Mouse (Mus musculus): Measurements from ENCODE around the gene Ndufa9.

Gene Ndufa9

DNA sequence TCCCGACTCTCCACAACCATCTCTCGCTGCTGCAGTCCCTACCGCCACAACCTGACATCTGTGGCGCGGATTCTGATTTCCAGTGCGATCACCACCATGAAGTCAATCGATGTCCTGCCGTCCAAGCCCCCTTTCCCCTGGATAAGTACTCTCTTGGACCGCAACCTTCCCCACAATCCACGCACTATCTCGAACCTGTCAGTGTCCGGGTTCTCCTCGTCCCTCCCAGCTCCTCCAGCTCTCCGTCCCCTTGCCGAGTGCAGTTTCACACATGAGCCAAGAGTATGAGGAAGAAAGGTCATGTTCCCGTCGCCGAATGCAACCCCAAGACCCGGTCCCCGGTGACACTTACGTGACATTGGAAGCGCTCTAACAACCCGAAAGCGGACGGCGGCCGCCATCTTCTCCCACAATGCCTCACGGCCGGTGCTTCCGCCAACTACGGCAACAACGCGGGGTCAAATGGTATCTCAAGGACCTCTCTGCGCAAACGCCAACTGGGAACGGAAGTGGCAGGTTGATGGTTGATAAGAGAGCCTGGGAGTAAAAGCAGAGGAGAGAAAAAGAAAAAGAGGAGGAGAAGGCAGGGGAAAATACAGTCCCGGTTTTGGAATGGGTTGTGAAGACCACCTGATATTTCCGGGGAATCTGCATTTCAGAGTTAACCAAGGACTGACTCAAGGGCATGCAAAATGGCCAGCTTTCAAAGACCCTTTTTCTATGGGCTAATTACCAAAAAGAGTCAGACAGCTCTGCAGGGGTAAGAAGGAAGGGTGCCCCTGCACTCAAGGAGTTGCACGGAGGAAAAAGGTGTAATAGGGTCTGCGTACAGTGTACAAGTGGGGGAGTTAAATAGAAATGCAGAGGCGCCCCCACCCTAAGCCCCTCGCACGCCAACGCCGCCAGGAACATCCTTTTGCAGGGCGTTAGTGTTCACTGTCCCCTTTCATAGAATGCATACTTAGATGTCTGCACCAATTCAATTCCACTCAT, at the start of gene Ndufa9:
TSS of gene Ndufa9 (minus strand) at position 425 of the 993 bp plus-strand sequence.
- DNase-seq (ENCODE audit: low spot score), result peak; percentile 95

GRCm38 (mm10) chr6:126877118-126877517, 28.2 kb upstream of the Ndufa9 start:
- no peak for DNase-seq (ENCODE audit: low spot score)

- DNase-seq (ENCODE audit: low spot score), result no peak
Observed at GRCm38 (mm10) chr6:126852881-126853280, 3.9 kb upstream of the Ndufa9 start, which contains the start of gene Akap3. Gene Akap3, plus strand, starts transcription at chr6:126853098.

DNA sequence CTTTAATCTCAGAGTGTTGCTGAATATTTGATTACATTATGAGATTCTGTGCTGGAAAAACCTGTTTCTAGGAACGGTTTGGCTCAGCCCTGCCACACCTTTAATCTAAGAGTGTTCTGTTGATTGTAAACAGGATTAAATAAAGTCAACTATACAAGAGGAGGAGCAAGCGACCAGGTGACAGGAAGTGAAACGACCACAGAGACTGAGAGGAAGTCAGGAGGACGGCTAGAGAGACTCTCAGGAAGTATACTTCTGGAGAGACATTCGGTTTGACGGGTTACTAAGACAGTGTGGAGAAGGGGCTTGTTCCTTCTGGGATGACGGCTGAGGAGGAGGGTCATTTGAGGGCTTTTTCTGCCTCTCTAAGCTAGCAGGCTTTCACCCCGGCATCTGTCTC, 12.3 kb downstream of the Ndufa9 start:
- DNase-seq (ENCODE audit: low spot score), result no peak

GRCm38 (mm10) chr6:126823087-126823486, 25.8 kb downstream of the Ndufa9 start:
- DNase-seq (ENCODE audit: low spot score), result no peak

- no peak for DNase-seq (ENCODE audit: low spot score)
Observed at GRCm38 (mm10) chr6:126816338-126816737, 32.6 kb downstream of the Ndufa9 start.

DNA sequence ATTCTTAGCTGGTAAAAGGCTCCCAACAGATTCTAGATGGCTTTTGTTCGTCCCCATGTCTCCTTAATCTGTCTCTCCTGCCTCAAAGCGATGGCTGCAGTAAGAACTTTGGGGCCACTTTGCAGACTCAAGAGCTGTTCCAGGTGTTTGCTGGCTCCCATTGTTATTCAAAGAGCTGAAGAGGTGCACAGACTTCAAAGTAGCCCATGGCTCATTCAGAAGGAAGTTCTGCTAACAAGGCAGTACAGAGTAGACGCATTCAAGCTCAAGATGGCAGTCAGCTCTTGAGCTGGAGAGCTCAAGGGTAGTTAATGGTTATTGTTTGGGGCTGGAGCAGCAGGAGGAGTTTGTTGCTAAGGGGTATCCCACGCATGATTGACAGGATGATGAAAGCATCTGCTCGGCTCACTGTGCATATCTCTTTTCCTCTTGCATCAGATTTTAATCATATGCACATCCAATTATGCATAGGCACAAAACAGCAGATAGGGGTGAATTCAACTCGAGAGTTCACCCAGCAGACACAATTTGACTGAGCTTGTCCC, 33.7 kb downstream of the Ndufa9 start:
- no peak for DNase-seq (ENCODE audit: low spot score)

GRCm38 (mm10) chr6:126811481-126811880, 37.5 kb downstream of the Ndufa9 start:
- DNase-seq (ENCODE audit: low spot score), result no peak

- DNase-seq (ENCODE audit: low spot score), result no peak
Observed at GRCm38 (mm10) chr6:126808561-126808960, 40.4 kb downstream of the Ndufa9 start.

DNA sequence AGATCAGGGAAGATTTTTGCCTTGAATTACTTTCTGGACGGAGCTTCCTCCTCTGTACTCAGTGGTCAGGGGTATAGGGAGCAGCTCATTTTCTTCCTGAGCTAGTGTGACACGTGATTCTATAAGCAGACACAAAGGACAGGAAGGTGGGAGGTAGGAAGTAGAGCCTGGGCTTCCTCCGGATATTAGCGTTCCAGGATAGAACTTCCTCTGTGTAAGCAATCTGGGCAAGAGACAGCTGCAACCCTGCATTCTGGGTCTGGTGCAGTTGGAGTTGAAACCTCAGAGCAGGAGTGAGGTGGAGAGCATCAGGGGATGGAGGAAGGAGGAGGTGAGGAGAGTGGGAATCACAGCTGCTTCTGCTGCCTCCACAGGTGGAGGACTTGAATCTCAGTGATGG, 40.8 kb downstream of the Ndufa9 start:
- no peak for DNase-seq (ENCODE audit: low spot score)

GRCm38 (mm10) chr6:126806783-126807182, 42.2 kb downstream of the Ndufa9 start:
- DNase-seq (ENCODE audit: low spot score), result no peak

GRCm38 (mm10) chr6:126802946-126803345, 46.0 kb downstream of the Ndufa9 start:
- no peak for DNase-seq (ENCODE audit: low spot score)

- DNase-seq (ENCODE audit: low spot score), result no peak
Observed at GRCm38 (mm10) chr6:126794751-126795150, 54.2 kb downstream of the Ndufa9 start.

DNA sequence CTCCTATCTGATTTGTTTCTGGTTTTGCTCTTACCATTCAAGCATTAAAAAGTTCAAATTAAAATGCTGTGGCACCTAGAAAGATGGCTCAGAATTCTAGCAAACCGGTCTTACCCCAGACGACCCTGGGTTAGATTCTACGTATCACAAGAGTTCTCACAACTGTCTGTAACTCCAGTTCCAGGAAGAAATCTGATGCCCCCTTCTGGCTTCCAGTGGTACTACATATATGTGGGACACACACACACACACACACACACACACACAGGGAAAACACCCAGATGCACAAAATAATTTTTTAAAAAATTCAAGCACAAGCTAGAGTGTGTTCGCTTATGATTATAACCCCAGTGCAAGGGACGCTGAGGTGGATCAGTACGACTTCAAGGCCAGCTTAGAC, 55.2 kb downstream of the Ndufa9 start:
- no peak for DNase-seq (ENCODE audit: low spot score)

DNA sequence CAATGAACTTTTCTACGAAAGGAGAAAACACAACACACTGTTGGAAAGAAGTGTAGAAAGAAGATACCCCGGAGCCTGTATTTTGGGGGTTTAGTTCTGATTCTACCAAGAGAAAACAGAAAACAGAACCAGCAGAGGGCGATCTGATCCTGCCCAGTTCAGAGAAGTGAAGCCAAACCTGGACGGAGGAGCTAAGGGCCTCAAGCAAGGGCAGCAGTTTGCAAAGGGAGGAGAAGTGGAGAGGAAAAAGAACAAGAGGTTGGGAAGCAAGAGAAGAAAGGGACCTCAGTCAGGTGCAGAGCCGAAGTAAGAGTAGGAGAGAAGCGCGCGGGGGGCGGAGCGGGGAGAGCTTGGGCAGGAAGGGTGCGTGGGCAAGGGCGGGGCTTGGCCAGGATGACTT, 57.0 kb downstream of the Ndufa9 start:
- peak; percentile 11 for DNase-seq (ENCODE audit: low spot score)

DNA sequence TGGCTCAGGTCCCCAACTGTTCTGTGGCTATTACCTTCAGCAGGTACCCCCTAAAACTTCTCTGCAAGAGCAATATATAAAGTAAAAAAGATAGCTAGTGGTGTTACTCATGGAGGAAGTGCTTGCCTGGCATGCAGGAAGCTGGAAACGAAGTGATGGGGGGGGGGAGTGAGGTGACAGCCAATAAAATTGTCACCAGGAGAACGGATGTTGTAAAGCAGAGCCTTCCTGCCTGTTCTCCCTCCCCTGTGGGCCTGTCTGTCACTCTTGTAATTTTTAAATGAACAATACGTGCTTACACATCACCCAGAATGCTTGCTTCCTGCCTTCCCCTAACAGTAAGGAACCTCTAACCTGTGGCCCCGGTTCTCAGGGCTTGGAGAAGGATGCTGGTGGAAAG, 57.4 kb downstream of the Ndufa9 start:
- no peak for DNase-seq (ENCODE audit: low spot score)

- DNase-seq (ENCODE audit: low spot score), result no peak
Observed at GRCm38 (mm10) chr6:126788863-126789262, 60.1 kb downstream of the Ndufa9 start.

DNA sequence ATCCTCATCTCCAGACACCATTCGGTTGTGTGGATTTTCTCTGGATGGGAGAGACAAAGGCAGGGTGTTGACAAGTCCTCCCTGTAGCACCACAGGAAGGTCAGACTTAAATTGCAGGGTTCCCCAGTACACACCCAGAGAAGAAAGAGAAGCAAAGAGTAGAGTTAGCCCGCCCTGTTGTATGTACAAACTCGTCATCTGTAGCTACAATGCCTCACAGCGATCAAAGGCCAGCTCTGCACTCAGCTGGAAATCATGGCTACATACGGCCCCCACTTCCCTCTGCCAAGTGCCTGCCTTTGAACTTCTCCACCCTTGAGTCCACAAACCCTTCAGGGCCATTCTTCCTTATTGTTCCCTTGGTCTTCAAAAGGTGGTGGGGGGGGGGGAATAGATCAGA, 64.7 kb downstream of the Ndufa9 start:
- no peak for DNase-seq (ENCODE audit: low spot score)

DNA sequence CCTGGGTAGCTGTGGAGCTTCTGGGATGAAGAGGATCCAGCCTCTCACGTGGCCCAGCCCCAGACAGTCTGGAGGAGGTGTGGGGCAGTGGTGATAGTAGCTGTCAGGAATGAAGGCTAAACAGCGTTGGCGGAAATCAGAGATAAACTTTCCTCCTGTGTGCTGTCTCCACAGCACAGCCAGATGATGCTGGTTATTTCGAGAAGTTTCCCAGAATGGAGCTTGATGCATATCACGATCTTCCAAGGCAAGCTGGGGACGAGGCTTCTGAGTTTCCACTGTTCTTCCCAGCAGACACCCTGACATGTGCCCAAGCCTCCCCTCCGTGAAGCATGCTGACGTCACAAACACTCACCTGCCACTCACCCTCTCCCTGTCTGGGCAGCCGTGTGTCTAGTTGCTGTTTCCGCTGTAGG, 65.3 kb downstream of the Ndufa9 start:
- DNase-seq (ENCODE audit: low spot score), result no peak

DNA sequence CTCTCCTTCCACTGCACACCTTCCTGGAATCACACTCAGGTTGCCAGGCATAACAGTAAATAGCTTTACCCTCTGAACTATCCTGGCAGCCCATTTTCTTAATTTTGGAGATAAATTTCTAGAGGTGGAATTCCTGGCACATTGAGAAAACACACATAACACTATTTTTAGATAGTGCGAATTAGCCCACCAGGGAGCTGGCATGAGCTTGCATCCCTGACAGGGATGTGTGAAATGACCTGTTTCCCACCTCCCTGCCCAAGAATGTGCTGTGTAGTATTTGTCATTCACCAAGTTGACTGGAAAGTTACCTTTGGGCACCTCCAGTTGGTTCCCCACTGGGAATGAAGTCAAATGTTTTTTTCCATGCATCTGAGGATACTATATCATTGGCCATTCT, 65.9 kb downstream of the Ndufa9 start:
- no peak for DNase-seq (ENCODE audit: low spot score)

DNA sequence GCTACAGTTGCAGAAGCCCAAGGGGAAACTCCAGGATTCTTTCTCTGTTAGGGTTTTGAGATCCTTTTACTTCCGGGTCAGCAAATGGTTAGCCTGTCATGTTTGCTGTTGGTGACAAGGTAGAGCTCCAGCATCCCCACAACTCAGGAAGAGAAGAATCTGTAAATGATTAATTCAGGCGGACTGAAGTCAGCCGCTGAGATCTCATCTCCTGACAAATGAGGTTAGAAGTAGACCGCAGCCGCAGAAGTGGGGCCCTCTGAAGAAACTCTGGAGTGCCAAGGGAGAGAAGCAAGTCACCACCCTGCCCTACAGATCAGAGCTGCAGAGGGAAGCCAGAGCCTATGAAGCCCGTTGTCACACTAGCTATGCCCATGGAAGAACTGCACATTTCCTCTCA, 71.0 kb downstream of the Ndufa9 start:
- DNase-seq (ENCODE audit: low spot score), result no peak

DNA sequence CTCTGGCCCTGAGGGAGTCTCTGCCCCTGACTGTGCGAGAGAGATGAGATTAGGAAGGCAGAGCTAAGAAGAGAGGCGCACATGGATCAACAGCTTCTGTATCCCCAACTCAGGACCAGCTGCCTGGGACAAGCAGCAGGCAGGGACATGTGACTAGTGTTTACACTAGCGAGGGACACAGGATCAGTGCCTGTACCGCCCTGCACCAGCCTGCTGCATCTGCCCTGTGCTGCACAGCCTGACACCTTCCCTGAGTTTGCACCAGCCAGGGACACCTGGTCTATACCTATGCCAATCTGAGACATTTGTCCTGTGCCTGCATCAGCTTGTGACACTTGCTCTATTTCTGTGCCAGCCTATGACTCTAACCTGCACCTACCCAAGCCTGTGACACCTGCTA, 75.1 kb downstream of the Ndufa9 start:
- no peak for DNase-seq (ENCODE audit: low spot score)

GRCm38 (mm10) chr6:126772326-126772725, 76.6 kb downstream of the Ndufa9 start:
- DNase-seq (ENCODE audit: low spot score), result no peak

Data from urinary bladder, postnatal 14 days (tissue).